Mouse (Mus musculus) ES-E14 (cell line): ENCODE results near the gene Efr3b.

Experiments
- CHD2 ChIP-seq: IDR thresholded peaks from 2 replicates; pipeline ENCODE4 v1.6.1; 2014; ENCODE audit warnings: mild to moderate bottlenecking, low read depth, low read length, inconsistent platforms
- HCFC1 ChIP-seq: IDR thresholded peaks from 2 replicates; pipeline ENCODE4 v1.6.1; 2012; ENCODE audit warnings: low read length, inconsistent platforms, borderline replicate concordance; ENCODE audit not compliant: insufficient read depth
- MAFK ChIP-seq: IDR thresholded peaks from 2 replicates; pipeline ENCODE4 v1.6.1; 2014; ENCODE audit warnings: mild to moderate bottlenecking, low read depth, low read length, inconsistent platforms; ENCODE audit not compliant: insufficient read depth
- ZNF384 ChIP-seq: IDR thresholded peaks from 2 replicates; pipeline ENCODE4 v1.6.1; 2012; ENCODE audit warnings: low read depth, low read length, inconsistent platforms

GRCm38 (mm10) chr12:3942026-3942425 is 96.7 kb downstream of the Efr3b start:
- TF ChIP-seq CHD2 (no peak), ZNF384 (no peak), HCFC1 (no peak), MAFK (no peak)
